Mouse (Mus musculus) erythroblast, adult 5-6 weeks (primary cell): ENCODE data around the gene Rab19. TPM values are rescaled to one million over a fixed set of nuclear protein-coding genes. Genes with fewer than 3 reads are reported as not detected.
A peak's percentile ranks its signal among the peaks of the same experiment; 100 is the strongest.
"Not testable (repeated sequence)": the region's sequence is repeated elsewhere in the genome, so short reads cannot be mapped to it uniquely, and the experiment has no call there.

Source experiments
- ATAC-seq: replicated peaks from 2 replicates; pipeline ENCODE4 v1.8.0; 2016; ENCODE audit warnings: moderate number of reproducible peaks, mild to moderate bottlenecking, moderate TSS enrichment, inconsistent platforms; ENCODE audit not compliant: poor library complexity, low FRiP score, severe bottlenecking
- total RNA-seq, 2 experiments: library from RNA; stranded (forward) in 1 of 2; stranded (reverse) in 1 of 2; fragments of 150-400 nt in 1 of 2; fragments of 200-764, 138-1000 nt in 1 of 2; gene quantifications; 2 replicates each; pipeline versions ENCODE4 v1.2.3 to v1.2.4; 2015 to 2017; ENCODE audit warnings: low replicate concordance in 2 of 2

Gene Rab19
- total RNA-seq, 2 experiments from 2014 or later = 0.26 TPM; not detected in 1

DNA sequence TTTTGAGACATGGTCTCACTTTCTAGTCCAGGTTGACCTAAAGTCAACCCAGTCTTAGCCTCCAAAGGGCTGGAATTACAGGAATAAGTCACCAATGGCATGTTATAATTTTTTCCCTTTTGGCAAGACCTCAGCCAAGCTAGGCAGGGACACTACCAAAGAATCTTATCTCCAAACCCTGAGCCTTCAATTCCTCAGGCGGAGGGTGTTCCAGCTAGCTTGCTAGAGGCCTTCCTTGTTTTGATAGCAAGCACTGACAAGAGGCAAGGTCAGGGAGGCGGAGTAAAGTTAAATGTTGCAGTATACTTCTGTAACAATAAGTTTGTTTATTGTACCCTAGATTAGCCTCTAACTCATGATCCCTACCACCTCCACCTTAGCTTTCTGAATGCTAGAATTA is 44.2 kb downstream of the Rab19 start:
- ATAC-seq = no peak

DNA sequence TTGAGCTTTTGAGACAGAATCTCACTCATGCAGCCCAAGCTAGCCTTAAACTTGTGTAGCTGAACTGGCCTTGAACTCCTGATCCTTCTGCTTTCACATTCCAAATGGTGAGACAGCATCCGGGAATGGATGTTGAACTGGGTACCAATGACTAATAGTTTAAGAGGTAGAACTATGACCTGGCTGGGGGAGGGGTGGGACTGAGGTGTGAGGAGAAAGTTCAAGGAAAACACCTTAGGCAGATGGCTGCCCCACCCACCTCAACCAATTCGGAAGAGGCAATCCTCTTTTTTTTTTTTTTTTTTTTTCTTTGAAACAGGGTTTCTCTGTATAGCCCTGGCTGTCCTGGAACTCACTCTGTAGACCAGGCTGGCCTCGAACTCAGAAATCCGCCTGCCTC is 45.8 kb downstream of the Rab19 start:
- no peak for ATAC-seq

DNA sequence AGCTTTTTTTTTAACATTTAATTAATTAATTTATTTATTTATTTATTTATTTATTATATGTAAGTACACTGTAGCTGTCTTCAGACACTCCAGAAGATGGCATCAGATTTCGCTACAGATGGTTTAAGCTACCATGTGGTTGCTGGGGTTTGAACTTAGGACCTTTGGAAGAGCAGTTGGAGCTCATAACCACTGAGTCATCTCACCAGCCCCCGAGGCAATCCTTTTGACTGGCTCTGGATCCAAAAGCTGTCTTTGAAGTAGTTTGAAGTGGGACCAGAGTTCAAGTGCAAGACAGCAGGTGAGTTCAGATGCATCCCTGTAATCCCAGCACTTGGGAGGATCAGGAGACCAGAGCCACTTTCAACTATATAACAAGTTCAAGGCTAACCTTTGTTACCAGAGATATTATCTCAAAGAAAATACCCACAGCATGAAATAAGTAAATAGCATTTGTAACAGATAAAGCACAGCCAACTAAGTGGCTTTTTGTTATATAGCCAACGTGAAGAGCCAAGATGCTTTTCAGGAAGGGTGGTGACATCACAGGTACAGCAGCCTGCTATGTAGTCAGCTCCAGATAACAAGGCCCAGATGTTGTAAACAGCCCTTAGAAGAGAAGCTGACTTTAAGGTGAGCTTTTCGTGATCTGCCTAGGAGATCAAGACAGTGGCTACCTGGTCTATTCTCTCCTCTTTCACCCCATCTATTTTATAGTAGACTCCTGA is 46.5 kb downstream of the Rab19 start:
- peak; percentile 50 for ATAC-seq

DNA sequence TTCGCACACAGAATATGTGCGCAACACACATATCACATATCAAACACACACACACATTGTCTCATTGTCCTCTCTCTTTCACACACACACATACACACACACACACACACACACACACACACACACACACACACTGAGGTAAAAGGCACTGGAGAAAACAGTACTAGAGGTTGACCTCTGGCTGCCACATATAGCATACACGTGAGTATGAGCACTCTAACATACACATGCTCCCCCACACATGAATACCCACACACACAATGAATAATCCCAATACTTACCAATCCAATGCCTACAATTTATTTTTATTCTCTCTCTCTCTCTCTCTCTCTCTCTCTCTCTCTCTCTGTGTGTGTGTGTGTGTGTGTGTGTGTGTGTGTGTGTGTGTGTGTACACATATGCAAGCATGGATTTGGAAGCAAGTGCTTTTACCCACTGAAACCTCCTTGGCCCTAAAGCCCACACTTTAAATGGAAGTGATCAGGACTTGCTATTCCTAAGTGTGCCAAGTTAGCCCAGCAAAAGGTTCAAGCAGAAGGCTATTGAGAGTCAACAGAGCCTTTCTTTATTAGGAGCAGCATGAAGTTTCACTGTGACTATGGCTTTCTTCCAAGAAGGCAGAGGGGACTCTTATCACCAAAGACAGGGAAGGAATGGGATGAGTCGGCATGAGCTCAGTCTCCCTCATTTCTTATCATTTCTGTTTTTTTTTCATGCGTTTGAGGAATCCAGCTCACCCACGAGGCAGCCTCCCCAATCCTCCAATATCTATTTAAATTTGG is 48.2 kb downstream of the Rab19 start:
- ATAC-seq = peak; percentile 83

DNA sequence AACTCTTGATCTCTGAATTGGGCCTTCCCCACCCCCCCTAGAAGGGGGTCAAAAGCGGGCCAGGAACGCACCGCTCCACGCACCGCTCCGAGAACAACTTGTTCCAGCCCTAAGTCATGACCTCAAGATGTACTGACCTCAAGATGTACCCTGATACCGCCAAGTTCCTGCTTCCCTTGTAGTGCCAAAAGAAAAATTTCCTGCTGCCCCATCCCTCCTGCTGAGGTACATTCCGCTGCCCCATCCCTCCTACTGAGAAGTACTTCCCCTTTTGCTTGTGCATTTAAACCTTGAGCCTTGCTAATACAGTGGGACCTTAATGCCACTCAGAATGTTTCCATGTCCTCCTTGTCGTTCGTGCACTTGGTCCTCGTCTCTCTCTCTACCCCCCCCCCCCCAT is 49.7 kb downstream of the Rab19 start:
- no peak for ATAC-seq

DNA sequence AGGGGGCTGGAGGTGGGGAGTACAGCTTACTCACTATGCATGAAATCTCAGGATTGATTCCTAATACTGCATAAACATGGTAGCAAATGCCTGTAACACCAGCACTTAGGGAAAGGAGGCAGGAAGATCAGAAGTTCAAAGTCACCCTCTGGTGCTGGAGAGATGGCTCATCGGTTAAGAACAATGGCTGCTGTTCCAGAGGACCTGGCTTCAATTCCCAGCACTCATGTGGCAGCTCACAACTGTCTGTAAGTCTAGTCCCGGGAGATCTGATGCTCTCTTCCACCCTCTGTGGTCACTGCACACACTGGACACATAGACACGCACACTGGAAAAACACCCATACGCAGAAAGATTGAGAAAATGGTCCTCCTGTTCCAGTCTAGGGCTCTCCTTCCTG is 52.2 kb downstream of the Rab19 start:
- no peak for ATAC-seq

DNA sequence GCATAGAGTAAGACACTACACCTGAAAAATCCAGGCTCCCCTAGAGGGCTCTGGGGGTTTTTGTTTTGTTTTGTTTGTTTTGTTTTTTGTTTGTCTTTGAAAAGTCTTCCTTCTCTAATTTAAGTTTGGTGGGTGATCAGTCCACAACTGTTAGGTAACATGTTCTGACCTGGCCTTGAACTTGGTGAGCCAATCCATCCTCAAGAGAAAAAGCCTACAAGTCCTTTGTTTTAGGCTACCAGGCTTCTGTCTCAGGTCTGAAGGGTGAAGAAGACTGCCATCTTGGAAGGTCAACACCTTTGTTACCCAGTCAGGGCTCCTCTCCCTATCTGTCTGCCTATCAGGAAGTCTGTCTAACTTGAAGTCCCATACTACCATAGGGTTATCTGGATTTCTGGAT is 52.7 kb downstream of the Rab19 start:
- no peak for ATAC-seq

DNA sequence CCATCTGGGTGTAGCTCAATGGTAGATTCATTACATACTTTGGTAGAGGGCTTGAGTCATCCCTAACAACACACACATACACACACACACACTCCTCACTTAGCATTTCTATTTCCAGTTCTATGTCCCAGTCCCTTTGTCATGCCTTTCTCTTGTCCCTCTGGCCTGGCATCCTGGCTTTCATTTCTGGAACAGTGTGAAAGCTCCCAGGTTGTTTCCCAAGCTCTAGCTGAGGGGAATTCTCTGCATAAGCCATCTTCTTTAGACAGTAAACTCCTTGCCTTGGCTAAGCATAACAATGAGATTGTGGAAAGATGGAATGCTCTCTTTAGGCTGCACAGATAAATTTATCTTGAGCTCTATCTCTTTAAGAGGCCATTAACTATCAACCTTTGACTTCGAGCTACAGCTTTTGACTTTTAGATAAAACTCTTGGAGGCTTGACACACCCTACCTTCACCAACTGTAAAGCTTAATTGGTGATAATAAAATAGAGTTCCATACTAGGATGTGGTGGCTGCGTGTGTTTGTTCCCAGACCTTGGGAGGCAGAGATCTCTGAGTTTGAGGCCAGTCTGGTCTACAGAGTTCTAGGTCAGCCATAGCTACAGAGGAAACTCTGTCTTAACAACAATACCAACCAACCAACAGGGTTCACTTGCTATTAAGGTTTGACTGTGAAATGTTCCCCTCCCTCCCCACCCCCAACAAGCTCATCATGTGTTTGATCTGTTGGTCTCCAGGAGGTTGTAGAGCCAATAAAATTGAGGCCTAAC is 53.3 kb downstream of the Rab19 start:
- ATAC-seq = peak; percentile 39

DNA sequence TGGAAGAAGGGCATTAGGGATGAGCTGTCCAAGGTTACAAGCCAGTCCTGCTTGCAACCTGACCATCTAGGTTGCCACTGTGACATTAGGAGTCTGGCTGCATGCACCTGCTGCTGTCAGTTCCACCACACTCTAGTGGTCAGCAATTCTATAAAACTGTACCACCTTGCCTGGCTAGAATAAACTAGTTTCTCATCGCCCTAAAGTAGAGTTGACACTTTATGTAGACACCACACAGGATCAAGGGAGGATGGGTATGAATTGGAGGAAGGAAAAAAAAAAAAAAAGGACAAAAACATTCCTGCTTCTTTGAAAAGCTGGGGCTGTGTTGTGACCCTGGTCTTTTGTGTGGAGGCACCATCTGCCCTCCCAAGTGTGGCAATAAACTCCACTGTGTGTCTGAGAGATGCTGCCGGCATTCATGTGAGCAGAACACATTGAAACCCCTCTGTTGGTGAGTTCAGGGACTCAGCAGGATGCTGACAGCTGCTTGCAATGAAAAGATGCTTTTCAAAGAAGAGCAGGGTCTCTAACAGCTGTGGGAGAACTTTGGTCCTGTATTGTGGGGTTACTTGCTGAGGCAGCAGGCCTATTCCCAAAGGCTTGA is 54.0 kb downstream of the Rab19 start:
- ATAC-seq = no peak

DNA sequence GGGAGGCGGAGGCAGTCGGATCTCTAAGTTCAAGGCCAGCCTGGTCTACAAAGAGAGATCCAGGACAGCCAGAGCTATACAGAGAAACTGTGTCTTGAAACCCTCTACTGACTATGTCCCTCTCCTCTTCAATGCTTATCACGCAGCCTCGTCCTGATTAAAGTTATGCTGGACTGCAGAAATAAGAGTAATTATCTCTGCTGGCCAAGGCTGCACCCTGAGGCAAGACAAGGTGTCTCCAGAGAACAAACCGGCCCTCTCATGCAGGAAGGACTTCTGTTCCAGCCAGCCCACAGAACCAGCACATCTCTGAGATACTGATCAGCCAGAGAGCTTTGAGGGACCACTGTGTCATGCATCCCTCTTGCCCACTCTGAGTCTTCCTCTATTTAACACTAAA is 54.9 kb downstream of the Rab19 start:
- peak; percentile 58 for ATAC-seq

DNA sequence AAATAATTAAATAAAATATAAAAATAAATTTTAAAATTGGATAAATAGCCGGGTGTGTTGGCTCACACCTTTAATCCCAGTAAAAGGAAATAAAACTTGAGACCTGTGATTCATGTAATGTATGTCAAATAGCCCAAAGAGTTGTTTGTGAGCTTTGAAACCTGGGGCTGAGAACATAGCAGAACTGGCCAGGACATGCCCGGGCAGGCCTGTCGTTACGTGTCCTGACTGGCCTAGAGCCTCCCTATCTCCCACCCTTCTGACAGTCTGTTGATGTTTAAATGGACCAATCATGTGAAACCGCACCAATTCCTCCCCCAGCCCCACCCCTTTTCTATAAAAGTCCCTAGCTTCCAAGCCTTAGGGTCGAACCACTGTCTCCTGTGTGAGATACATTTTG is 56.5 kb downstream of the Rab19 start:
- ATAC-seq = not testable (repeated sequence)

Other genes starting within 250 kb of the Rab19 start
- gene Kdm7a, start 174.4 kb upstream of the Rab19 start, total RNA-seq (2015; ENCODE audit: low replicate concordance) = 103 and 107 TPM in 2 replicates
- 216 and 235 TPM in 2 replicates for gene Kdm7a, start 174.4 kb upstream of the Rab19 start, total RNA-seq (2017; ENCODE audit: low replicate concordance)
- gene Slc37a3, start 3.5 kb upstream of the Rab19 start, total RNA-seq (2015; ENCODE audit: low replicate concordance) = 0.42 and 3.1 TPM in 2 replicates
- 1.7 and 9.2 TPM in 2 replicates for gene Slc37a3, start 3.5 kb upstream of the Rab19 start, total RNA-seq (2017; ENCODE audit: low replicate concordance)
- 1,353 and 1,373 TPM in 2 replicates for gene Mkrn1, start 39.3 kb downstream of the Rab19 start, total RNA-seq (2015; ENCODE audit: low replicate concordance)
- gene Mkrn1, start 39.3 kb downstream of the Rab19 start, total RNA-seq (2017; ENCODE audit: low replicate concordance) = 1,538 and 2,743 TPM in 2 replicates
- 1.3 TPM in 1 of 2 replicates, not detected in the other for gene Dennd2a, start 176.7 kb downstream of the Rab19 start, total RNA-seq (2015; ENCODE audit: low replicate concordance)
- 0.43 and 0.70 TPM in 2 replicates for gene Dennd2a, start 176.7 kb downstream of the Rab19 start, total RNA-seq (2017; ENCODE audit: low replicate concordance)
- gene Adck2, start 192.7 kb downstream of the Rab19 start, total RNA-seq (2015; ENCODE audit: low replicate concordance) = 0.38 and 4.4 TPM in 2 replicates
- 0.56 and 5.9 TPM in 2 replicates for gene Adck2, start 192.7 kb downstream of the Rab19 start, total RNA-seq (2017; ENCODE audit: low replicate concordance)
- gene Gm42420, start 204.6 kb downstream of the Rab19 start, total RNA-seq (2015; ENCODE audit: low replicate concordance) = 5.2 and 6.7 TPM in 2 replicates
- 2.1 TPM in 1 of 2 replicates, not detected in the other for gene Gm42420, start 204.6 kb downstream of the Rab19 start, total RNA-seq (2017; ENCODE audit: low replicate concordance)
- gene Ndufb2, start 211.4 kb downstream of the Rab19 start, total RNA-seq (2015; ENCODE audit: low replicate concordance) = 5.8 and 46.6 TPM in 2 replicates
- gene Ndufb2, start 211.4 kb downstream of the Rab19 start, total RNA-seq (2017; ENCODE audit: low replicate concordance) = 28.5 and 34.0 TPM in 2 replicates